Mouse (Mus musculus) brain, embryonic 14.5 days (tissue): ENCODE results near the gene Dnttip2.

Experiments used
- CTCF ChIP-seq: fragments of 200-500 bp; IDR thresholded peaks from 2 replicates; pipeline ENCODE4 v1.5.1; 2012; ENCODE audit warnings: inconsistent platforms, mild to moderate bottlenecking, moderate library complexity, borderline replicate concordance; ENCODE audit not compliant: insufficient read depth, insufficient read length; ENCODE audit errors: extremely low read depth
- POLR2A ChIP-seq: fragments of 200-500 bp; IDR thresholded peaks from 2 replicates; pipeline ENCODE4 v1.6.1; 2012; ENCODE audit warnings: mild to moderate bottlenecking, inconsistent platforms, borderline replicate concordance; ENCODE audit not compliant: poor library complexity, insufficient read depth, insufficient read length, severe bottlenecking; ENCODE audit errors: extremely low read depth

GRCm38 (mm10) chr3:122324528-122324927, 50.3 kb downstream of the Dnttip2 start:
- TF ChIP-seq CTCF = no peak
- TF ChIP-seq POLR2A = no peak
